Mouse (Mus musculus): Measurements from ENCODE around the gene Ndufs3. TPM values are rescaled to one million over a fixed set of nuclear protein-coding genes. Genes with fewer than 3 reads are reported as not detected.

The Ndufs3 gene
- polyA plus RNA-seq, 2 experiments: 155 to 219 TPM

- H3K9ac ChIP-seq (ENCODE audit: low read depth, low read length, severe bottlenecking): peak overlapping the region; percentile 86; the same call in 1 of the 2 replicates
Observed at GRCm38 (mm10) chr2:90846171-90846570, 58.5 kb downstream of the Ndufs3 start.

GRCm38 (mm10) chr2:90845234-90845633 lies 59.4 kb downstream of the Ndufs3 start:
- no peak overlapping the region for H3K9ac ChIP-seq (ENCODE audit: low read depth, low read length, severe bottlenecking)
- H3K36me3 ChIP-seq (ENCODE audit: control insufficient read depth, insufficient read depth, low read length): peaks cover 2% of the 10 kb centered on the region; the same call in 1 of the 2 replicates
- WGBS: 84% methylated on average over 5 of the region's 5 CpGs
- no peaks in the 10 kb centered on the region for H3K27me3 ChIP-seq (ENCODE audit: control insufficient read depth, insufficient read depth, low read length)
- no peak for ATAC-seq (ENCODE audit: low FRiP score, low read depth)
- no peak for DNase-seq (ENCODE audit: low spot score)
- no peak for TF ChIP-seq POLR2A (IDR thresholded peaks at IDR 0.05; ENCODE audit: borderline replicate concordance, extremely low read depth, insufficient read depth, insufficient read length)
- H3K9me3 ChIP-seq (ENCODE audit: control insufficient read depth, low read length): no peaks in the 10 kb centered on the region
- H3K27ac ChIP-seq (replicated peaks; ENCODE audit: low read depth, low read length): no peak overlapping the region
- no peak overlapping the region for H3K4me2 ChIP-seq (replicated peaks; ENCODE audit: low read depth, low read length, severe bottlenecking)
- H3K4me3 ChIP-seq (replicated peaks; ENCODE audit: low read length): no peak overlapping the region
- peaks cover 9% of the 10 kb centered on the region for H3K4me1 ChIP-seq (ENCODE audit: control insufficient read depth, insufficient read depth, low read length)

More at GRCm38 (mm10) chr2:90846171-90846570, 58.5 kb downstream of the Ndufs3 start:
- Histone ChIP-seq H3K27ac (replicated peaks; ENCODE audit: low read depth, low read length) (no peak overlapping the region), H3K36me3 (ENCODE audit: control insufficient read depth, insufficient read depth, low read length) (peaks cover 12% of the 10 kb centered on the region), H3K27me3 (ENCODE audit: control insufficient read depth, insufficient read depth, low read length) (no peaks in the 10 kb centered on the region), H3K4me3 (replicated peaks; ENCODE audit: low read length) (peak overlapping the region; percentile 94), H3K9me3 (ENCODE audit: control insufficient read depth, low read length) (no peaks in the 10 kb centered on the region), H3K4me1 (ENCODE audit: control insufficient read depth, insufficient read depth, low read length) (peaks cover 9% of the 10 kb centered on the region), H3K4me2 (replicated peaks; ENCODE audit: low read depth, low read length, severe bottlenecking) (peak overlapping the region; percentile 53)
- 56% methylated on average over 6 of the region's 6 CpGs for WGBS
- no peak for TF ChIP-seq POLR2A (IDR thresholded peaks at IDR 0.05; ENCODE audit: borderline replicate concordance, extremely low read depth, insufficient read depth, insufficient read length)
- ATAC-seq (ENCODE audit: low FRiP score, low read depth) (no peak), DNase-seq (ENCODE audit: low spot score) (no peak)

Other genes starting within 250 kb of the Ndufs3 start
- gene Nup160, start 227.6 kb downstream of the Ndufs3 start, polyA plus RNA-seq (2012; rRNA removed): 27.6 and 29.9 TPM in 2 replicates
- gene Nup160, start 227.6 kb downstream of the Ndufs3 start, polyA plus RNA-seq (2014; fragmentation: Nextera tagmentation; extraction: Ambion mirVana): 42.0 and 43.0 TPM in 2 replicates
- gene Fnbp4, start 159.5 kb downstream of the Ndufs3 start, polyA plus RNA-seq (2012; rRNA removed): 110 and 115 TPM in 2 replicates
- gene Fnbp4, start 159.5 kb downstream of the Ndufs3 start, polyA plus RNA-seq (2014; fragmentation: Nextera tagmentation; extraction: Ambion mirVana): 79.5 and 102 TPM in 2 replicates
- 2.2 and 2.3 TPM in 2 replicates for gene Agbl2, start 122.1 kb downstream of the Ndufs3 start, polyA plus RNA-seq (2012; rRNA removed)
- 1.4 and 2.1 TPM in 2 replicates for gene Agbl2, start 122.1 kb downstream of the Ndufs3 start, polyA plus RNA-seq (2014; fragmentation: Nextera tagmentation; extraction: Ambion mirVana)
- 111 and 120 TPM in 2 replicates for gene Mtch2, start 57.7 kb downstream of the Ndufs3 start, polyA plus RNA-seq (2012; rRNA removed)
- gene Mtch2, start 57.7 kb downstream of the Ndufs3 start, polyA plus RNA-seq (2014; fragmentation: Nextera tagmentation; extraction: Ambion mirVana): 201 and 210 TPM in 2 replicates
- gene C1qtnf4, start 19.0 kb downstream of the Ndufs3 start, polyA plus RNA-seq (2012; rRNA removed): 28.6 and 38.1 TPM in 2 replicates
- 32.0 and 35.0 TPM in 2 replicates for gene C1qtnf4, start 19.0 kb downstream of the Ndufs3 start, polyA plus RNA-seq (2014; fragmentation: Nextera tagmentation; extraction: Ambion mirVana)
- 25.5 and 26.8 TPM in 2 replicates for gene Kbtbd4, start 87 bp downstream of the Ndufs3 start, polyA plus RNA-seq (2012; rRNA removed)
- gene Kbtbd4, start 87 bp downstream of the Ndufs3 start, polyA plus RNA-seq (2014; fragmentation: Nextera tagmentation; extraction: Ambion mirVana): 30.5 and 33.8 TPM in 2 replicates
- 70.3 and 73.1 TPM in 2 replicates for gene Celf1, start 35.6 kb upstream of the Ndufs3 start, polyA plus RNA-seq (2012; rRNA removed)
- gene Celf1, start 35.6 kb upstream of the Ndufs3 start, polyA plus RNA-seq (2014; fragmentation: Nextera tagmentation; extraction: Ambion mirVana): 51.5 and 52.2 TPM in 2 replicates
- gene Rapsn, start 130.8 kb upstream of the Ndufs3 start, polyA plus RNA-seq (2012; rRNA removed): 24.9 and 28.1 TPM in 2 replicates
- 18.5 and 26.5 TPM in 2 replicates for gene Rapsn, start 130.8 kb upstream of the Ndufs3 start, polyA plus RNA-seq (2014; fragmentation: Nextera tagmentation; extraction: Ambion mirVana)
- 158 and 203 TPM in 2 replicates for gene Psmc3, start 149.2 kb upstream of the Ndufs3 start, polyA plus RNA-seq (2012; rRNA removed)
- gene Psmc3, start 149.2 kb upstream of the Ndufs3 start, polyA plus RNA-seq (2014; fragmentation: Nextera tagmentation; extraction: Ambion mirVana): 287 and 305 TPM in 2 replicates
- gene Slc39a13, start 165.6 kb upstream of the Ndufs3 start, polyA plus RNA-seq (2012; rRNA removed): 143 and 172 TPM in 2 replicates
- gene Slc39a13, start 165.6 kb upstream of the Ndufs3 start, polyA plus RNA-seq (2014; fragmentation: Nextera tagmentation; extraction: Ambion mirVana): 63.3 and 74.3 TPM in 2 replicates
- gene Spi1, start 177.6 kb upstream of the Ndufs3 start, polyA plus RNA-seq (2012; rRNA removed): 13.7 and 14.1 TPM in 2 replicates
- 10.6 and 10.7 TPM in 2 replicates for gene Spi1, start 177.6 kb upstream of the Ndufs3 start, polyA plus RNA-seq (2014; fragmentation: Nextera tagmentation; extraction: Ambion mirVana)
- gene Mybpc3, start 213.3 kb upstream of the Ndufs3 start, polyA plus RNA-seq (2012; rRNA removed): 0.27 and 0.29 TPM in 2 replicates
- gene Mybpc3, start 213.3 kb upstream of the Ndufs3 start, polyA plus RNA-seq (2014; fragmentation: Nextera tagmentation; extraction: Ambion mirVana): 0.07 and 0.12 TPM in 2 replicates